Mouse (Mus musculus) heart, postnatal 10 days (tissue): Measurements from ENCODE around the gene Twnk. TPM values are rescaled to one million over a fixed set of nuclear protein-coding genes. Genes with fewer than 3 reads are reported as not detected.
A peak's percentile ranks its signal among the peaks of the same experiment; 100 is the strongest.
"Not testable (repeated sequence)": the region's sequence is repeated elsewhere in the genome, so short reads cannot be mapped to it uniquely, and the experiment has no call there.

ENCODE experiments used
- DNase-seq, 2 experiments: peaks; one replicate each; pipeline ENCODE4 v3.0.0; 2021
- intact Hi-C: fragments of 180-260 bp; cut with DNase I; formaldehyde crosslinking; loops from one replicate; pipeline ENCODE4 v1.15.1; 2025
- total RNA-seq, 2 experiments: library from RNA; stranded (reverse); gene quantifications; 2 replicates each; pipeline ENCODE4 v1.2.3; 2021

The Twnk gene
- total RNA-seq, 2 experiments from 2014 or later, result 16.6 to 19.1 TPM

- intact Hi-C loops, result no loop called here
- DNase-seq, result no peak
These were observed 15.9 kb downstream of the Twnk start for GRCm38 (mm10) chr19:45021362-45021761.

GRCm38 (mm10) chr19:45023993-45024392, 18.5 kb downstream of the Twnk start:
- intact Hi-C loops, result no loop called here
- no peak for DNase-seq

- intact Hi-C loops, result no loop called here
These were observed 19.3 kb downstream of the Twnk start for GRCm38 (mm10) chr19:45024775-45025174.

GRCm38 (mm10) chr19:45025937-45026568, 20.6 kb downstream of the Twnk start:
- no peak for DNase-seq
- intact Hi-C loops, result no loop called here

More at GRCm38 (mm10) chr19:45024775-45025174, 19.3 kb downstream of the Twnk start:
- DNase-seq, result no peak

GRCm38 (mm10) chr19:45026958-45027670, 21.7 kb downstream of the Twnk start:
- peak; percentile 47 to 60 for DNase-seq
- intact Hi-C loops, result no loop called here

- intact Hi-C loops, result no loop called here
- DNase-seq, result no peak
These were observed 22.4 kb downstream of the Twnk start for GRCm38 (mm10) chr19:45027848-45028247.

- intact Hi-C loops, result no loop called here
- DNase-seq, result no peak
These were observed 23.3 kb downstream of the Twnk start for GRCm38 (mm10) chr19:45028746-45029145.

GRCm38 (mm10) chr19:45029571-45029970, 24.1 kb downstream of the Twnk start:
- intact Hi-C loops, result no loop called here

GRCm38 (mm10) chr19:45030111-45030510, 24.6 kb downstream of the Twnk start:
- peak; percentile 69 to 85 for DNase-seq
- intact Hi-C loops, result no loop called here

More at GRCm38 (mm10) chr19:45029571-45029970, 24.1 kb downstream of the Twnk start:
- DNase-seq, result no peak

- DNase-seq, result peak; percentile 89
- intact Hi-C loops, result loop anchor here (1.0 kb wide), 1 partner anchor 19 kb away; no protein-coding TSS in a partner anchor
These were observed 25.6 kb downstream of the Twnk start for GRCm38 (mm10) chr19:45030746-45031693.

- intact Hi-C loops, result loop anchor here (1.0 kb wide), 1 partner anchor 19 kb away; no protein-coding TSS in a partner anchor
- DNase-seq, result peak; percentile 87 to 89
These were observed 26.3 kb downstream of the Twnk start for GRCm38 (mm10) chr19:45031780-45032179.

- intact Hi-C loops, result no loop called here
- DNase-seq, result peak; percentile 50 to 53
These were observed 27.3 kb downstream of the Twnk start for GRCm38 (mm10) chr19:45032570-45033332.

GRCm38 (mm10) chr19:45036867-45037266, 31.4 kb downstream of the Twnk start:
- intact Hi-C loops, result no loop called here
- DNase-seq, result peak in 1 of 2 experiments; percentile 61

GRCm38 (mm10) chr19:45038198-45038597, 32.7 kb downstream of the Twnk start:
- DNase-seq, intact Hi-C loops: not testable (repeated sequence)

- intact Hi-C loops, result loop anchor here (5.0 kb wide), 1 partner anchor 33 kb away; the partner anchor contains the start of genes Mrpl43 and Twnk
- no peak for DNase-seq
These were observed 34.8 kb downstream of the Twnk start for GRCm38 (mm10) chr19:45040214-45040613.

GRCm38 (mm10) chr19:45044389-45044927, 39.0 kb downstream of the Twnk start:
- no peak for DNase-seq
- intact Hi-C loops, result loop anchor here (5.0 kb wide), 1 partner anchor 37 kb away; the partner anchor contains the start of genes Mrpl43 and Twnk

GRCm38 (mm10) chr19:45045236-45045635, 39.8 kb downstream of the Twnk start:
- no peak for DNase-seq
- intact Hi-C loops, result no loop called here

- intact Hi-C loops, result no loop called here
These were observed 40.2 kb downstream of the Twnk start, which contains the start of gene Pdzd7 for GRCm38 (mm10) chr19:45045651-45046050. TSS of gene Pdzd7 (minus strand) at chr19:45045717.

GRCm38 (mm10) chr19:45046523-45047321, 41.3 kb downstream of the Twnk start:
- peak; percentile 81 to 83 for DNase-seq
- intact Hi-C loops, result no loop called here

More at GRCm38 (mm10) chr19:45045651-45046050, 40.2 kb downstream of the Twnk start, which contains the start of gene Pdzd7:
- no peak for DNase-seq
